Mouse (Mus musculus) MN1 (cell line): Measurements from ENCODE around the gene Vmn1r11.

ENCODE experiments used
- DNase-seq: peaks from one replicate; pipeline ENCODE4 v3.0.0-alpha.2; 2016; ENCODE audit warnings: low spot score

Gene Vmn1r11

GRCm38 (mm10) chr6:57133155-57133554, at the start of gene Vmn1r11:
TSS of gene Vmn1r11 (plus strand) at chr6:57133455.
- no peak for DNase-seq

- no peak for DNase-seq
These were observed 26.9 kb upstream of the Vmn1r11 start for GRCm38 (mm10) chr6:57106358-57106757.

GRCm38 (mm10) chr6:57109154-57109553, 24.1 kb upstream of the Vmn1r11 start, which contains the start of gene Vmn1r10:
TSS of gene Vmn1r10 (plus strand) at chr6:57109454.
- DNase-seq: no peak

GRCm38 (mm10) chr6:57156619-57157018, 23.4 kb downstream of the Vmn1r11 start, which contains the start of gene Vmn1r12:
TSS of gene Vmn1r12 (plus strand) at chr6:57156919.
- DNase-seq: no peak
